ENCODE assay signal across 12 mouse cellular contexts in the genomic region with DNA sequence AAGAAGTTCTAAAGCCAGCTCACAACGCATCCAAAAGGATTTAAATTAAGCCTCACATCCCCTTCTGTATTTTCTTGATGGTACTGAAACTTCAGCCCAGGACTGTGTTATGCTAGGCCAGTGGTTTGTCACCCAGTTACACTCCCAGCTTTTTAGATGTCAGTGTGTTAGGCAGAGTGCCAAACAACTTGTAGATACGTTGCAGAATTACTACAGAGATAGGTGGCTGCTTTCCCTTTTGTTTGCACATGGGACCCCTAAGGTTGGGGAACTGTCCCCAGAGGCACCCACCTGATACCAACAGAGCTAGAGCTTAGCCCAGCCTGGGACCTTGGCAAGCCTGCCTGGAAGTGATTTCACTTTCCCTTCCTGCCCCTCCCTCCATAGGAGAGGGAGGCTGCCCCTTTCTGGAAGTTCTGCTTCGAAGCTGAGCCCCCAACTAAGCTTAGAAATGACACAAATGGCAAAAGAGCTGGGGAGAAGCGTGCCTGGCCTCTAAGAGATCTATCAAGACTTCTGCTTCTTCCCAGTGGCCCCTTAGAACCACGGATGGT. TPM values are rescaled to one million over a fixed set of nuclear protein-coding genes. Genes with fewer than 3 reads are reported as not detected.
DNase-seq lines count a peak whose midpoint lies in the region; ATAC-seq and TF ChIP-seq lines count a peak whose summit lies in the region.
"Had no signal": no experiment of that assay in that cellular context is flagged by ENCODE, and none has a peak within 500 bp of the region (broad histone marks: within the 10 kb centered on the region; RNA-seq: fewer than 3 reads in every experiment).

No protein-coding gene starts in this region.

- H3K27me3 ChIP-seq in MEL (ENCODE audit: control insufficient read depth in 1 of 2, insufficient read depth in 2 of 2, low read length in 2 of 2): no peaks in the 10 kb centered on the region
- H3K27me3 ChIP-seq in lung, embryonic 14.5 days (ENCODE audit: insufficient read depth, low read length): no peaks in the 10 kb centered on the region
- no peaks in the 10 kb centered on the region for H3K27me3 ChIP-seq in intestine, embryonic 16.5 days (replicated peaks; ENCODE audit: control insufficient read depth, insufficient read depth, low read length)

- H3K4me1 ChIP-seq in MEL (ENCODE audit: control insufficient read depth in 1 of 2, insufficient read depth in 2 of 2, low read length in 2 of 2): peaks cover 34 to 36% of the 10 kb centered on the region in 2 experiments
- H3K4me1 ChIP-seq in lung, embryonic 14.5 days (ENCODE audit: insufficient read depth): no peaks in the 10 kb centered on the region
- peaks cover 5% of the 10 kb centered on the region; the same call in 1 of the 2 replicates for H3K4me1 ChIP-seq in intestine, embryonic 16.5 days (ENCODE audit: control insufficient read depth, insufficient read depth, low read length)

- H3K9me3 ChIP-seq in MEL (replicated peaks; ENCODE audit: insufficient read depth, low read length): no peaks in the 10 kb centered on the region
- no peaks in the 10 kb centered on the region for H3K9me3 ChIP-seq in lung, embryonic 14.5 days (ENCODE audit: low read depth, low read length)
- no peaks in the 10 kb centered on the region for H3K9me3 ChIP-seq in intestine, embryonic 16.5 days (ENCODE audit: control insufficient read depth, low read length)

- no peak overlapping the region for H3K4me3 ChIP-seq in left cerebral cortex, adult 2 months
- H3K4me3 ChIP-seq in MEL (ENCODE audit: control insufficient read depth in 1 of 2, insufficient read depth in 1 of 2, low read depth in 2 of 2, low read length in 2 of 2): no peak overlapping the region
- H3K4me3 ChIP-seq in lung, embryonic 14.5 days (ENCODE audit: low read depth, low read length): no peak overlapping the region
- H3K4me3 ChIP-seq in intestine, embryonic 16.5 days (ENCODE audit: low read length): no peak overlapping the region
- H3K4me3 ChIP-seq: erythroblast, embryonic 14.5 days had no signal

- H3K9ac ChIP-seq in MEL (ENCODE audit: control insufficient read depth, low read depth, low read length, poor library complexity, severe bottlenecking): no peak overlapping the region
- no peak overlapping the region for H3K9ac ChIP-seq in lung, embryonic 14.5 days
- no peak overlapping the region for H3K9ac ChIP-seq in intestine, embryonic 16.5 days (ENCODE audit: low read depth, low read length)

- 75% methylated on average over 5 of the region's 5 CpGs for WGBS in lung, embryonic 14.5 days
- WGBS in intestine, embryonic 16.5 days: 69% methylated on average over 5 of the region's 5 CpGs

- ATAC-seq in lung, embryonic 14.5 days (ENCODE audit: insufficient read depth): no peak
- ATAC-seq in intestine, embryonic 16.5 days: no peak
- ATAC-seq: inflammation-experienced regulatory T-cells, adult 6 months had no signal

- TF ChIP-seq RAD21 in MEL (IDR thresholded peaks at IDR 0.05; ENCODE audit: low read depth, low read length): no peak

- no peaks in the 10 kb centered on the region for H3K79me2 ChIP-seq in MEL (ENCODE audit: control insufficient read depth, insufficient read depth, low read length, poor library complexity)

- no peak for TF ChIP-seq CTCF in left cerebral cortex, adult 2 months (IDR thresholded peaks at IDR 0.05)
- TF ChIP-seq CTCF in MEL (IDR thresholded peaks at IDR 0.05 in 2 of 3, conservative IDR thresholded peaks at IDR 0.05 in 1 of 3; ENCODE audit: control insufficient read depth in 1 of 3, insufficient read depth in 1 of 3, low read depth in 2 of 3, low read length in 3 of 3, poor library complexity in 1 of 3, severe bottlenecking in 1 of 3): no peak
- TF ChIP-seq CTCF in lung, embryonic 14.5 days (IDR thresholded peaks at IDR 0.05; ENCODE audit: low read depth): no peak

- H3K27ac ChIP-seq in left cerebral cortex, adult 2 months: peak overlapping the region; percentile 34
- H3K27ac ChIP-seq in MEL (ENCODE audit: control insufficient read depth, low read depth, low read length): peak overlapping the region; percentile 11; the same call in 1 of the 2 replicates
- H3K27ac ChIP-seq in lung, embryonic 14.5 days (ENCODE audit: low read depth): no peak overlapping the region
- H3K27ac ChIP-seq in intestine, embryonic 16.5 days (ENCODE audit: low read length): no peak overlapping the region

- peaks cover 0 to 39% of the 10 kb centered on the region in 2 experiments; a peak in 2 of 4 replicates for H3K36me3 ChIP-seq in MEL (ENCODE audit: control insufficient read depth in 1 of 2, insufficient read depth in 2 of 2, low read length in 2 of 2)
- peaks cover 11% of the 10 kb centered on the region; the same call in 1 of the 2 replicates for H3K36me3 ChIP-seq in lung, embryonic 14.5 days (ENCODE audit: insufficient read depth)
- no peaks in the 10 kb centered on the region; the same call in 1 of the 2 replicates for H3K36me3 ChIP-seq in intestine, embryonic 16.5 days (ENCODE audit: control insufficient read depth, insufficient read depth, low read length)

- intact Hi-C loops in left cerebral cortex, adult 2 months (cut with DNase I): loop anchor here (2.0 kb wide), 1 partner anchor 36 kb away; no protein-coding TSS in a partner anchor
- intact Hi-C loops in left cerebral cortex, postnatal 36 days (cut with DNase I): no loop called here

- DNase-seq in left cerebral cortex, adult 2 months (ENCODE audit: extremely low spot score in 1 of 2, low spot score in 2 of 2): no peak
- DNase-seq in left cerebral cortex, postnatal 36 days (ENCODE audit: low spot score in 2 of 2): no peak
- DNase-seq in MEL (ENCODE audit: low read depth, low spot score): peak; percentile 75
- peak; percentile 66 to 79 for DNase-seq in heart, adult 9 months (ENCODE audit: low spot score in 2 of 2)
- DNase-seq in lung, embryonic 14.5 days: peak; percentile 11
- DNase-seq in urinary bladder, postnatal 25 days (ENCODE audit: low spot score): no peak
- DNase-seq in adrenal gland, adult 18-20 months (ENCODE audit: low spot score in 2 of 2): no peak
- DNase-seq: gastrocnemius, postnatal 10 days; layer of hippocampus, postnatal 36 days had no signal

- TF ChIP-seq EP300 in MEL (IDR thresholded peaks at IDR 0.05; ENCODE audit: low read depth in 1 of 2, low read length in 2 of 2): peak; percentile 41 to 42; a peak in 2 of 4 replicates

- H3K4me2 ChIP-seq in lung, embryonic 14.5 days: no peak overlapping the region
- no peak overlapping the region for H3K4me2 ChIP-seq in intestine, embryonic 16.5 days (ENCODE audit: low read depth, low read length)

- no peak for TF ChIP-seq POLR2A in MEL (IDR thresholded peaks at IDR 0.05; ENCODE audit: control insufficient read depth in 1 of 2, insufficient read depth in 1 of 2, low read depth in 1 of 2, low read length in 2 of 2, poor library complexity in 1 of 2)

TF ChIP-seq in MEL, 35 proteins besides CTCF, POLR2A, EP300 and RAD21 (continues in another document):
- TF ChIP-seq TCF12 (IDR thresholded peaks at IDR 0.05; ENCODE audit: low read depth, low read length): 0 out of 2 replicates have a peak, but pooled peaks have one; percentile 11
- no peak for TF ChIP-seq POLR2AphosphoS2 (IDR thresholded peaks at IDR 0.05; ENCODE audit: low read length)
- no peak for TF ChIP-seq USF2 (IDR thresholded peaks at IDR 0.05; ENCODE audit: borderline replicate concordance in 1 of 2, insufficient read depth in 1 of 2, low read depth in 1 of 2, low read length in 2 of 2)
- TF ChIP-seq SIN3A (IDR thresholded peaks at IDR 0.05; ENCODE audit: low read length): no peak
- TF ChIP-seq MAX (IDR thresholded peaks at IDR 0.05; ENCODE audit: low read length): no peak
- no peak for TF ChIP-seq BHLHE40 (IDR thresholded peaks at IDR 0.05; ENCODE audit: borderline replicate concordance, low read depth, low read length)
- no peak for TF ChIP-seq TBP (IDR thresholded peaks at IDR 0.05; ENCODE audit: low read depth, low read length)
- TF ChIP-seq ETS1 (IDR thresholded peaks at IDR 0.05; ENCODE audit: low read depth, low read length): peak; percentile 65
- TF ChIP-seq NELFE (IDR thresholded peaks at IDR 0.05; ENCODE audit: low read depth, low read length): no peak
- no peak for TF ChIP-seq JUND (IDR thresholded peaks at IDR 0.05; ENCODE audit: low read depth, low read length)
- no peak for TF ChIP-seq MAFK (IDR thresholded peaks at IDR 0.05; ENCODE audit: borderline replicate concordance, low read depth, low read length)
- TF ChIP-seq CHD1 (IDR thresholded peaks at IDR 0.05; ENCODE audit: low read depth, low read length): no peak
- TF ChIP-seq RCOR1 (IDR thresholded peaks at IDR 0.05; ENCODE audit: low read depth, low read length): no peak
- no peak for TF ChIP-seq ZNF384 (IDR thresholded peaks at IDR 0.05; ENCODE audit: low read depth, low read length)
- TF ChIP-seq POLR2AphosphoS5 (IDR thresholded peaks at IDR 0.05; ENCODE audit: borderline replicate concordance, low read depth, low read length): no peak
- no peak for TF ChIP-seq MYB (IDR thresholded peaks at IDR 0.05; ENCODE audit: low read depth, low read length)
- TF ChIP-seq ZMIZ1 (IDR thresholded peaks at IDR 0.05; ENCODE audit: low read depth, low read length): no peak
- peak; percentile 57 for TF ChIP-seq MXI1 (IDR thresholded peaks at IDR 0.05; ENCODE audit: low read depth, low read length)
- no peak for TF ChIP-seq NRF1 (IDR thresholded peaks at IDR 0.05; ENCODE audit: insufficient read depth, low read depth, low read length, poor library complexity, severe bottlenecking)

RNA-seq across cellular contexts. Expression of a gene that starts 39.4 kb away (rescaled TPM):
- total RNA-seq in left cerebral cortex, adult 2 months (2021): under 1 TPM; 0.79 to 0.93 TPM
- total RNA-seq in left cerebral cortex, postnatal 36 days (2021): 1 to 10 TPM; 1.5 to 1.6 TPM
- 35.1 and 36.7 TPM in 2 replicates for total RNA-seq in MEL (2012; rRNA removed)
- polyA plus RNA-seq in MEL (2012; ENCODE audit: insufficient read depth in 1 of 2, insufficient read length in 2 of 2, low read depth in 1 of 2, low replicate concordance in 2 of 2, missing spikeins in 1 of 2): 10 to 100 TPM in 1 of 2 experiments, not detected in 1; 36.5 TPM
- polyA plus RNA-seq in lung, embryonic 14.5 days (2014; fragmentation: Nextera tagmentation; extraction: Ambion mirVana): 9.5 and 9.9 TPM in 2 replicates
- total RNA-seq in adrenal gland, adult 18-20 months (2021): 1 to 10 TPM; 2.9 to 3.5 TPM
- 5.8 and 7.4 TPM in 2 replicates for polyA plus RNA-seq in intestine, embryonic 16.5 days (2015; fragmentation: Nextera tagmentation; extraction: Ambion mirVana)

RNA-seq across cellular contexts. Expression of a gene that starts 52.5 kb away (rescaled TPM):
- total RNA-seq in left cerebral cortex, adult 2 months (2021): 100 to 1,000 TPM; 126 to 129 TPM
- total RNA-seq in left cerebral cortex, postnatal 36 days (2021): 100 to 1,000 TPM; 135 to 144 TPM
- 74.6 and 79.5 TPM in 2 replicates for total RNA-seq in MEL (2012; rRNA removed)
- polyA plus RNA-seq in MEL (2012; ENCODE audit: insufficient read depth in 1 of 2, insufficient read length in 2 of 2, low read depth in 1 of 2, low replicate concordance in 2 of 2, missing spikeins in 1 of 2): 100 to 1,000 TPM in 1 of 2 experiments, not detected in 1; 160 TPM
- polyA plus RNA-seq in lung, embryonic 14.5 days (2014; fragmentation: Nextera tagmentation; extraction: Ambion mirVana): 143 and 145 TPM in 2 replicates
- total RNA-seq in adrenal gland, adult 18-20 months (2021): 10 to 100 TPM; 37.4 to 38.3 TPM
- polyA plus RNA-seq in intestine, embryonic 16.5 days (2015; fragmentation: Nextera tagmentation; extraction: Ambion mirVana): 115 and 122 TPM in 2 replicates

Comparison
In these comparisons a context has a peak if more than half of its experiments do, and no peak if none do; other contexts are left out.
1. DNase-seq: peak in MEL (single experiment), heart, adult 9 months (2 of 2) and lung, embryonic 14.5 days (single experiment); none in left cerebral cortex, adult 2 months (0 of 2), left cerebral cortex, postnatal 36 days (0 of 2), urinary bladder, postnatal 25 days (single experiment) and adrenal gland, adult 18-20 months (0 of 2).
2. H3K27ac ChIP-seq: peak in left cerebral cortex, adult 2 months (single experiment) and MEL (single experiment); none in lung, embryonic 14.5 days (single experiment) and intestine, embryonic 16.5 days (single experiment).